Mouse (Mus musculus): Measurements from ENCODE around the gene Gm10073.

Gene Gm10073

DNA sequence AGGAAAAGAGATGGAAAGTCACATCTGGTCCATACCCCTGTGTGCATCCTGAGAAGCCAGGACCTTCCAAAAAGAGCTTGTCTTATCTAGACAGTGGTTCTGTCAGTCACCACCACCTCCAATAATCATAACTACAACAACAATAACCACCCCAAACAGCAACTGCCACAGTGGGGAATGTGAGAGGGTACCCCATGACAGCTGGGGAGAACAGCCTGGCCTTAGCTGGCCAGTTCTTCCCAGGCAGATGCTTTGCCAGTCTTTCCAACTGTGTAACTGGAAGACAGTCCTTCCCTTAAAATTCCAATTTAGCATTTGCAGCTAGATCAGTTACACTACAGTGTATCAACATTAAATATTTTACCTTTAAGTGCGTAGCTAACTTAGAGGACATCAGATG, 22.4 kb downstream of the Gm10073 start:
- DNase-seq (ENCODE audit: low spot score): no peak

DNA sequence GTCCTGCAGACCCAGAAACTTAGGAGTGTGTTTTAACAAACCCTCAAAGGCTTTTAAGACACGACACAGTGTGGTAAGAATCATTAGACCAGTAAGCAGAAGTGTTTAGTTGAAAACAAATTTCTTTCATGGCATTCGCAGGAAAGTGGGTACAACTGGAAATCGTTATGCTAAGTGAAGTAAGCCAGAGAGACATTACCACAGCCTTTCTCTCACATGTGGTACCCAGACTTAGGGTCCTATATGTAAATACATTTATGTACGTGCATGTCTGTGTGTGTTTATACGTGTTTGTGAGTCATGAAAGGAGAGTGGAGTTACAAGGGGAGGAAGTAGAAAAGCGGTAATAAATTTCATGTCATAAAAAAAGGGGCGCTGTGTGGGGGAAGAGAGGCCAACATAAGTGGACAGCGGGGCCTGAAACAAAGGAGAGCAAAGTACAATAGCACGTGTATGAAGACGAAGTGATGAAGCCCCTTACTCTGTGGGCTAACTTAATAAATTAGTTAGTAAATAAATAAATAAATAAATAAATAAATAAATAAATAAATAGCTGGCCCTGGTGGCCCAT, 24.8 kb downstream of the Gm10073 start:
- no peak for DNase-seq (ENCODE audit: low spot score)

- no peak for DNase-seq (ENCODE audit: low spot score)
These were observed 26.5 kb downstream of the Gm10073 start for GRCm38 (mm10) chr8:106546746-106547145.

DNA sequence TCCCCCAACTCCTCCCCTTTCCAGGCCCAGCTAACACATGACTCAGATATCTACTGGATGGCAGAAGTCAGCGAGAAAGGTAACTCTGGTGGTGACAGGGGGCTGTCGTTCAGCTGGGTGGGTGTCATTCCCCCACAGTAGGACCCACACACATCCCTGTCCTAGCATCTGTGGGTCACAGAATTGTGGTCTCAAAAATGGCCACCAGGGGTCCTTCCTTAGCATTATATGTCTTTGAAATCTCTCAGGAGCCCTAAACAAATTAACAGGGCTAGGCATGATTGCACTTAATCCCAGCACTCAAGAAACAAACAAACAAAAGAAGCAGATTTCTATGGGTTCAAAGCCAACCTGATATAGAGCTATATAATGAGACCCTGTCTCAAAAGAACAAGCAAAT, 28.1 kb downstream of the Gm10073 start:
- no peak for DNase-seq (ENCODE audit: low spot score)

DNA sequence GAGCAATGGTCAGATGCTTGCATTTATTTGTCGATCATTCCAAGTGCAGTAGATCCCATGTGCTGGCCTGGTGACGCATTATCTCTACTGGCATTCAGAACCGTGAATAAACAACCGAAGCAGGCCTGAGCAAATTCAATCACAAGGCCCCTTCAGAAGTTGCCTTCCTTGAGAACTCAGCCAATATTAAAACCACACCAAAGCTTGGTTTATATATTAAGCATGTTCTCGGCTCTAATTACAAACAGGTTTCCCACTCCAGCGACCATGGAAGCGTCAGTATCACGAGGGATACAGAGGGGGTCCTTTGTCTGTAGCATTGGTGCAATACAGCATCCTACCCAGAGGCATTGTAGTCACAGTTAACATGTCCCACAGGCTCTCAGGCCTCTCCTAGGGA, 30.2 kb downstream of the Gm10073 start:
- DNase-seq (ENCODE audit: low spot score): no peak

DNA sequence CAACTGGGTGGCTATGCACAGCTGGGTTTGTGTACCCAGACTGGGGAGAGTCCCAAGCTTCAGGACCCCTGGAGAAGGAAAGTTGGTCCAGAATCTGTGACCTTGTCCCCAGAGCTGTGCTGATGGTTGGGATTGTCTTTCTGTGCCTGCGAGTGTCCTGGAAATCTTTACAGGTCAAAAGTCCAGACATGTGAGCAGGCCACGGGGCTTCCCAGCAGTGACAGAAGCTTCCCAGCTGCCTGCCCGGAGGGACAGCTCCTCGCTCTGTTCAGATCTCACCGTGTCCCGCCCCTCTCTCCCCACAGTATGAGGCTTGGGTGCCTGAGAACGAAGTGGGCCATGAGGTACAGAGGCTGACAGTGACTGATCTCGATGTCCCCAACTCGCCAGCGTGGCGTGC, 32.3 kb downstream of the Gm10073 start:
- DNase-seq (ENCODE audit: low spot score): no peak

DNA sequence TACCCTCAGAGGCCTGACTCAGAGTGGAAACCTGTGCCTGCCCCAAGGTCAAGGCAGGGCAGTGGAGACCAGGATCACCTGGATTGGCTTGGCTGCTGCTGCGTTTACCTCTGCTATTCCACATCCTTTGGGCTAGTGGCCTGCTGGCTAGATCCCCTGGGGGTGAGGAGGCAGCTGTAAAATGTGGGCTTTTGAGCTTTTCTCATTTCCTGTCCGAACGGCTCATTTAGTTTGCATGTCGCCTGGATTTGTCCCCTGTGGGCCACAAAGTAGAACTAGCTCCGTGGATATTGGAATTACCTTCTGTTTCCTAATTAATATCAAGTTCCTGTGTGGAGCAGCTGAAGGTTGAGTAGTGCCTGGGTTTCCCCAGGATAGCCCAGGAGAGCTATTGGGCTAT, 34.1 kb downstream of the Gm10073 start:
- DNase-seq (ENCODE audit: low spot score): no peak

GRCm38 (mm10) chr8:106535448-106535847, 37.8 kb downstream of the Gm10073 start:
- no peak for DNase-seq (ENCODE audit: low spot score)

DNA sequence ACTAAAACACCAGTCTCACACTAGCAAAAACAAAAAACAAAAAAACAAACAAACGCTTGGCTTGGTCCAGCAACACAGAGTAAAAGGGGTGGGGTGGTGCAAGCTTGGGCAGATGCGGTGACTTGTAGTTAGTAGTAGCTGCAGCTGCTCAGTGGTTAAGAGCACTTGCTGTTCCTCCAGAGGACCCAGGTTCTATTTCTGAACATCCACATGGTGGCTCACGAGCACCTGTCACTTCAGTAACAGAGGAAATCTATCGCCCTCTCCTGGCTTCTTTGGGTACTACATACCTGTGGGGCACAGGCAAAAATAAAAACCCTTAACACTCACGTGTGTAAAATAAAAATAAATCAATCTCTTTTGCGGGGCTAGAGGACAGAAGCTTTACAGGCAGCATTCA, 38.8 kb downstream of the Gm10073 start:
- peak; percentile 20 for DNase-seq (ENCODE audit: low spot score)

DNA sequence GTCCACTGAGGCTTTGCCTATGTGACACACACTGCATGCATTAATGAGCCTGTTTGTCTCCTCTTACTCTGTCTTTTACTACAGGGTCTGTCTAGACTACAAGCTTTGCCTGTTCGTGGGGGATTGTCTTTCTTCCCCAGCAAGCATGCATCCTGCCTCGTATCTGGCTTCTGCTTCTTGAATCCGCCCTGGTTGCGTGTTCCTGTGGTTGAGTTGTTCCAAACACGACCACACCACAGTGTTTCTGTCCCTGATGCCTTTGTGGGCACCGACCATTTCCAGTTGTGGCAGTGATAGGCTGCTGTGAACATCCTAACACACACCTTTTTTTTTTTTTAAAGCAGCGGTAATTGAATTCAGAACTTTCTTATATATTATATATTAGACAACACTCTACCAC, 39.6 kb downstream of the Gm10073 start:
- DNase-seq (ENCODE audit: low spot score): no peak

- DNase-seq (ENCODE audit: low spot score): no peak
These were observed 42.7 kb downstream of the Gm10073 start for GRCm38 (mm10) chr8:106530566-106530965.

GRCm38 (mm10) chr8:106529885-106530482, 43.3 kb downstream of the Gm10073 start:
- DNase-seq (ENCODE audit: low spot score): no peak

- no peak for DNase-seq (ENCODE audit: low spot score)
These were observed 44.5 kb downstream of the Gm10073 start for GRCm38 (mm10) chr8:106528596-106529249.

- no peak for DNase-seq (ENCODE audit: low spot score)
These were observed 45.8 kb downstream of the Gm10073 start for GRCm38 (mm10) chr8:106527241-106528036.

GRCm38 (mm10) chr8:106526725-106527124, 46.5 kb downstream of the Gm10073 start:
- DNase-seq (ENCODE audit: low spot score): no peak
